Mouse (Mus musculus) hindbrain, embryonic 13.5 days (tissue): ENCODE measurements around the gene Scgb1b10. TPM values are rescaled to one million over a fixed set of nuclear protein-coding genes. Genes with fewer than 3 reads are reported as not detected.
"Not testable (repeated sequence)": the region's sequence is repeated elsewhere in the genome, so short reads cannot be mapped to it uniquely, and the experiment has no call there.

Experiments used
- ATAC-seq: fragments of 200-750 bp; cut with Nextera tagmentation; 2 replicates; pipeline ENCODE4 v1.8.0; 2017; ENCODE audit warnings: moderate TSS enrichment; ENCODE audit not compliant: low FRiP score
- H3K27ac ChIP-seq: fragments of 300-500 bp; sonication (generic); 2 replicates; pipeline ENCODE4 v1.5.1; 2015; ENCODE audit warnings: inconsistent platforms, mild to moderate bottlenecking, moderate library complexity
- H3K27me3 ChIP-seq: fragments of 300-500 bp; sonication (generic); 2 replicates; pipeline ENCODE4 v1.6.1; 2015; ENCODE audit warnings: mild to moderate bottlenecking, inconsistent platforms
- H3K36me3 ChIP-seq: fragments of 300-500 bp; sonication (generic); 2 replicates; pipeline ENCODE4 v1.6.1; 2015; ENCODE audit warnings: mild to moderate bottlenecking, inconsistent platforms
- H3K4me1 ChIP-seq: fragments of 300-500 bp; sonication (generic); replicated peaks from 2 replicates; pipeline ENCODE4 v1.6.1; 2015; ENCODE audit warnings: inconsistent platforms
- H3K4me2 ChIP-seq: fragments of 300-500 bp; sonication (generic); 2 replicates; pipeline ENCODE4 v1.6.1; 2015; ENCODE audit warnings: inconsistent platforms, mild to moderate bottlenecking, moderate library complexity
- H3K4me3 ChIP-seq: fragments of 300-500 bp; sonication (generic); 2 replicates; pipeline ENCODE4 v1.5.1; 2015; ENCODE audit warnings: mild to moderate bottlenecking, inconsistent platforms
- H3K9ac ChIP-seq: fragments of 300-500 bp; sonication (generic); 2 replicates; pipeline ENCODE4 v1.6.1; 2015; ENCODE audit warnings: mild to moderate bottlenecking, inconsistent platforms
- H3K9me3 ChIP-seq: fragments of 300-500 bp; sonication (generic); 2 replicates; pipeline ENCODE4 v1.6.1; 2016; ENCODE audit warnings: inconsistent platforms
- polyA plus RNA-seq: library from polyadenylated mRNA; unstranded; fragments of >200 nt; fragmentation: Nextera tagmentation; extraction: Ambion mirVana; gene quantifications from 2 replicates; pipeline ENCODE4 v1.2.1, GENCODE M21; 2015

Scgb1b10 gene
- polyA plus RNA-seq, result not detected in 2 replicates

DNA sequence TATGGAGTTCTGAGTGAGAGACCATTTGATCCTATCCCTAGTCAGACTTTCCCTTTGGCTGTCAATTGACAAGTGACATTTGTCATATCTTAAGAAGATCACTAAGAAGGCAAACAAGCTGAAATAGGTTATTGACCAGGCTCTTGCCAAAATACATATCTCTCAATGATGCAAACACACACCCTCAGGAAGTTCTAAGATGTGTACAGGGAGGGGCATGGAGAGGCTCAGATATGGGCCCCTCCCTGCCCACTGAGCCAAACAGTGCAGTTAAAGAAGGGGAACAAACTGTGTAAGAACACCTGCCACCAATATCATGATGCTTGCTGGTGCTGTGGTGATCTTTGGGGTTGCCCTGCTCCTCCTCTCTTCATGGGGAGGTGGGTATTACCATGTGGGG, at the start of gene Scgb1b10:
Gene Scgb1b10 (plus strand): TSS at position 301 of the 400 bp plus-strand sequence.
- not testable (repeated sequence) for H3K36me3 ChIP-seq, H3K9ac ChIP-seq, H3K4me1 ChIP-seq, H3K27me3 ChIP-seq, H3K4me2 ChIP-seq, ATAC-seq, H3K27ac ChIP-seq, H3K4me3 ChIP-seq, H3K9me3 ChIP-seq

Other genes starting within 250 kb of the Scgb1b10 start
- not detected in 2 replicates for gene Scgb2b11, start 110.3 kb downstream of the Scgb1b10 start, polyA plus RNA-seq
- not detected in 2 replicates for gene Scgb1b11, start 122.0 kb downstream of the Scgb1b10 start, polyA plus RNA-seq
- not detected in 2 replicates for gene Scgb2b12, start 226.4 kb downstream of the Scgb1b10 start, polyA plus RNA-seq
- not detected in 2 replicates for gene Scgb1b12, start 233.3 kb downstream of the Scgb1b10 start, polyA plus RNA-seq